Mouse (Mus musculus) A20 (cell line): ENCODE data around the gene Eef2kmt.
"Not testable (repeated sequence)": the region's sequence is repeated elsewhere in the genome, so short reads cannot be mapped to it uniquely, and the experiment has no call there.

Experiments
- DNase-seq: peaks from one replicate; pipeline ENCODE4 v3.0.0-alpha.2; 2011; ENCODE audit warnings: low read depth, low spot score

Gene Eef2kmt

DNA sequence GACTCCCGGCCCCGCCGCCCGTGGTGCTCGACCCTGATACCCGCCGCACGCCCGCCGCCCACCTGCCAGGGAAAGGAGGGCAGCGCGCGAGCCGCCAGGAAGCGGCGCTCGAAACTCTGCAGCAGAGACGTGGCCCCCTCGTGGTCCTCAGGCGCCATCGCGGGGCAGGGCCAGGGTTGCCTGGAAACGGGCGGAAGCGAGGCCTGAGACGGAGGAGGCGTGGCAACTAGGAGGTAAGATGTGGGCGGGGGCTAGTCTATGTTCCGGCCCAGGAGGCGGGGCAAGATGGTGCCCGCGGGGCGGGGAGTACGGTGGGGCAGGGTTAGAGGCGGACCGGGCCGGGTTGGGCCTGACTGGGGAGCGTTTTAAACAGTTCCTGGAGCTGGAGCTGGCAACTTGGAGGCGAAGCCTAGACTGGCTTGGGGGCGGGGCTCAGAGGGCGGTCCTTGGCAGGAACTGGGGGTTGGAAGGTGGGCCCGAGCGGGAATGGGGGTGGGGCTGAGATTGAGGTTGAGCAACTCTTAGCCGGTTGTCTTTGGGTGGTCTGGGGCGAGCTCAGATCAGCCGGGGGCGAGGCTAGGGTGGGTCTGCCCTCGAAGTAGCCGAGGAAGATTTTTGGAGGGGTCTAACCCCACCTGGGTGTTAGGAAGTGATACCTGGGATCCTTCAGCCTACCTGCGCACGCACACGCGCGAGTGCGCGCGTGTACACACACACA, at the start of gene Eef2kmt:
Gene Eef2kmt (minus strand): TSS at position 205 of the 718 bp plus-strand sequence.
- peak; percentile 99 for DNase-seq

DNA sequence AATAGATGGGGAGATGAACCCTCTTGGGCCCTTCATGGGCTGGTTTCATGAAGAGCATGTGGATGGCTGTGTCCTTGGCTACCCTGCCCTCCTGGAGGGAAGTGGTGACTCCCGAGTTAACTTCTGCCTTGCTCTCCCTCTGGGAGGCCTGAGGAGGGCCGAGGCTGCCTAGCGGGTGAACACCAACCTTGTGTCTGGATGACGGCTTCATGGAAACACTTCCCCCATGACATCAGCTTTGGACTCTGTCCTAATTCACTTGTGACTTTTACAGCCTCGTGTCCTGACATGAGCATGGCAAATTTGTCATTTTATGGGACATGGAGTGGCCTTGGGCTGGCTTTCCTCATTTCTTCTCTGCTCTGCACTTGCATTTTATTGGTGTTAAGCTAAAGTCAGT, 39.5 kb upstream of the Eef2kmt start:
- no peak for DNase-seq

DNA sequence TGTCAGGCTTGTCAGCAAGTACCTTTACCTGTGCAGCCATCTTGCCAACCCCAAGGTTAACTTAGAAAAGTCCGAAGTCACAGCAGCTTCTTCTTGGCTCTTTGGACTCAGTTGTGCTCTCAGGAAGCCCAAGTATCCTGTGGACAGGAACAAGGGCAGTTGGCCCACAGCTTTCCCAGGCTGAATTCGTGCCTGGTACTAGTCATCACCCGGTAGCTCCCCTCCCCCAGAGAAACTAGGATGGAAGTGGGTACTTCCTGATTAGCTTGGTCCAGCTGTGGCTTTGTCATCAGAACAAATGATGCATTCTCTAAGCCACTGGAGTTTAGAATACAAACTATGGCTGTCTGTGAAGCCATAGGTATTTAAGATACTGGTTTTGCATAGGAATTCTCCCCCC, 29.6 kb upstream of the Eef2kmt start:
- no peak for DNase-seq

DNA sequence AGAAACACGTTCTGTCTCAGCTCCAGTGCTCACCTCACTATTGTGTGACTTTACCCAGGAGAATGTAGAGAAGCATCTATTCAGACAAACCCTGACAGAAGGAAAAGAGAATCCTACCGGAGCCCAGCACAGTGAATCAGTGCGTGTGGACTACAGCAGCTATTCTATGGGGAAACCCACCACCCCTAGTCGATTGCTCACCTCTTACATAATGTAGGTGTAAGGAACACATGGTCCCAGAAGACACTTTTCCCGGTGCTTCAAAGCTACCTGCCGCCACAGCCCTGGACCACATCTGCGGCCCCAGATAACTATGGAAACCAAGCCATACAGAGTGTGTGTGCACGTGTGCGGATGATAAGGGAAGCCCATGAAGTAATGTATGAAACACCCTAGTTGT, 26.9 kb upstream of the Eef2kmt start:
- DNase-seq = no peak

DNA sequence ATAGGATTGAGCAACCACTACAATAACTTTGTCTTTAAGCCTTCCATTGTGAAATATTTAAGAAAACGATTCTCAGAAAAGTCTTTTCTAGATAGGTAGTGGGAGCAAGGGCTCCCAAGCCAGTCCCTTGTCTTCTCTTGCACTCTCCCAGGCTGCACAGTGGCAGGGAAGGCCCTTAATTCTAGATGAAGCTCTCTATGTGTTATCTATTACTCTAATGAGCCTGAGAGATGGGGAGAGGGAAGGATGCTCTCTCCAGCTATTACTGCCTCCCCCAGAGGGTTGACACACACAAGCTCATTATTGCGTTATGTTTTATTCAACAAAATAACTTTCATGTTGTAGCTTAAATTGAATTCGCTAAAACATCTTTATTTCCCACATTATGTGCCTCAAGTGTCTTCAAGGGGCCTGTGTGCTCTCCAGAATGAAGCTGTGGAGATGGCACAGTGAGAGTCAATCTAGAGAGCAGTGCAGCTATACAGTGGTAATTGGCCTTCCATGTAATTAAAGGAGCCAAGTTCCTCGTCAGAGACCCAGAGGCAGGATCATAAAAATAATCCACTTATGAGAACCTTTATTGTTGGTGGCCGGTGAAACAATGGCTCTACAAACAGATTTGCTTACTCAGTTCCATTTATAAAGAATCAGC, 23.9 kb upstream of the Eef2kmt start:
- DNase-seq = no peak

DNA sequence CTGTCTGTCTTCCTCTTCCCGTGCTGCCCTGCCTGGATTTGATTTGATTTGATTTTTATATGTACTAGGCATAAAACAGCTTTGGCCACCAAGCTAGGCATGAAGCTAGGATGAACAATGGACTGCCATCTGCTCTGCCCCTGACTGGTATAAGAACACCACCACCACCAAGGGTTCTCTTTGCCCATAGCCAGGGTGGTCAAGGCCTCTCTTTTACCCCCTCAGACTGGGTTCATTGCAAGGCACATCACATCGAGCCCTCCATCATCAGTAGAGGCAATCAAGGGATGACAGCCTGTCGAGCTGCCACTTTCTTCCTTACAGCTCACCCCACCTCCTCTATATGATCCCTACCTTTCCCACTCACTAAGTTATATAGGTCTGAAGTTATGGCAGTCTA, 16.6 kb upstream of the Eef2kmt start:
- DNase-seq = no peak

DNA sequence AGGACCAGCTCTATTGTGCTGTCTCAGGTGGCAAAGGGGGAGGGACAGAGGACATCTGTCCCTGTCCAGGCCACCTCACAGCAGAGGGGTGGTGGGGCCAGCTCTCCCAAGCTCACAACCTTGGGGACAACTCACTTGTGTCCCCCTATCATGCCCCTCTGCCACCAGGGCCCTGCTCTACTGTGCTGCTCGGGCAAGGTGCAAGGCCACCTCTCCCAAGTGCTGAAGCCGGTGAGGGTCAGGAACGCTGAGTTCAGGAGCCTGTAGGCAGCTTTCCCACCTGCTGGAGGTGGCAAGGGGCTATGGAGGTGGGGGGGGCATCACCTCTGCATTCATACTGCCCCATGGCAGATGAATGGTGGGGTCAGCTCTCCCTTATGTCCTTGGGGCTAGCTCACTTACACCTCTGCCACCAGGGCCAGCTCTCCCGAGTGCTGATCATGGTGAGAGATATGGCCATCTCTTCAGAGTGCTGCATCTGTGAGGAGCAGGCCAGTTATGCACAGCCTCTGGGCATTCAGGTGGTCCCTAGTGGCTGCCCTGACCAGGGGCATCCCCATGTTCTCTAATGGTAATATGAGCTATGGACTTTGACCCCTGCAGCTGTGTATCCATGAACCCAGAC, 15.7 kb upstream of the Eef2kmt start:
- DNase-seq = no peak

DNA sequence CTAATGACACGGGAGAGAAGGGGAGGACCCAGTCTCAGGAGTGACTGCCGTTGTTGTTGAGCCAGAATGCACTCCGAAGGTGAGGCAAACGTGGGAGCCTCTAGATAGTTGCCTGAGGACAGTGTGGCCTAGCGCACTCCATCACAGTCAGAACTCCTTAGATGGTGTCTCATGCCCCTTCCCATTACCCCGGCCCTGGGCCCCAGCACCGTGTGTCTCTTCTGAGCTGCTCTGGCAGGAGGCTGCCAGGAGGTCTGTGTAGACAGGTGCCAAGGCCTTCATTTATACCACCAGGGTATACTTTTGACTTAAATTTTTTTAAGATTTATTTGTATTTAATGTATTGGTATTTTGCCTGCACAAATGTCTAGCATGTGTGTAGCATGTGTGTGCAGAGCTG, 8.1 kb upstream of the Eef2kmt start:
- DNase-seq = no peak

DNA sequence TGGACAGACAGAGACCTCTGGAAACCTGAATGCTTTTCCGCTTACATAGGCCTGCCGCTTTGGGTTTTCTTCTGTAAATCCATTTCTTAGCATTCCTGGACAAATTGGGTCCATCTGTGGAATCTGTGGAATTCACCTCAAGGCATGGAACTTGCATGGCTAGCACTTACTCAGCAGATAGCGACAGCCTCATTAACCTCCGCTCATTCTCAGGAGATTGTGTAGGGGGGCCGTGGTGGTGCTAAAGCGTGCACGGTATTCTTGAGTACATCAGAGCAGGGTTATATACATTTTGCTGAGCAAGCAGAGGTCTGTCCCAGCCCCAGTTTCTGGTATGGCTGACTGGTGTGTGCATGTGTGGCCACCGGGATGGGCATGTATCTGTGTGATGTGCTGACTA, 7.4 kb upstream of the Eef2kmt start:
- DNase-seq = no peak

DNA sequence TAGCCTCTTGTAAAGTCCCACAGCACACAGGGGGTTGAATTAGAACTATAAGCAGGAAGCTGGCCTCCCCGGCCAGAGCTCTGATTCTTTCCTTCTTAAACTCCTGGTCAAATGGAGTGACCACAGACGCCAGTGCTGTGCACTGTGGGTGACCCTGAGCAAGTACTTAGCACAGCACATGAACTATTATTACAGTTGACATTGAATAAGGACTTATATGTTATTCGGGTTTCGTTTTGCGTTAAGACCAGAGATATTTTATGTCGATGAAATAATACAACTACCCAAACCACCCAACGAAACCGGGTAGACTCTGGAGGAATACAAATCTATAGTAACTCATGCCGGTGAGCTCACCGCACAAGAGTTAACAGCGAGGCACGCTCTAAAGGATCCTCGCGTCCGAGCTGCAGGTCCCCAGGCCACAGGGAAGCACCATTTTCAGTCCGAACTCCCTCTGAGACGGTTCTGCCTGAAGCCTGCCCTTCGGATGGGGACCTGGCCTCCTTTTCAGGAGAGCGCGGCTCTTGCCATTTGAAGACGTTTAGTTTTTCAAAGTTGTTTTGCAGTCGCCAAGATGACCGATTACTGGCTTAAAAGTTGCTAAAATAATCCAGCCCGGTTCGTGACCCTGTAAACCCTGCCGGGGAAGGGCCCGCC, 572 bp downstream of the Eef2kmt start:
- DNase-seq = peak; percentile 73

DNA sequence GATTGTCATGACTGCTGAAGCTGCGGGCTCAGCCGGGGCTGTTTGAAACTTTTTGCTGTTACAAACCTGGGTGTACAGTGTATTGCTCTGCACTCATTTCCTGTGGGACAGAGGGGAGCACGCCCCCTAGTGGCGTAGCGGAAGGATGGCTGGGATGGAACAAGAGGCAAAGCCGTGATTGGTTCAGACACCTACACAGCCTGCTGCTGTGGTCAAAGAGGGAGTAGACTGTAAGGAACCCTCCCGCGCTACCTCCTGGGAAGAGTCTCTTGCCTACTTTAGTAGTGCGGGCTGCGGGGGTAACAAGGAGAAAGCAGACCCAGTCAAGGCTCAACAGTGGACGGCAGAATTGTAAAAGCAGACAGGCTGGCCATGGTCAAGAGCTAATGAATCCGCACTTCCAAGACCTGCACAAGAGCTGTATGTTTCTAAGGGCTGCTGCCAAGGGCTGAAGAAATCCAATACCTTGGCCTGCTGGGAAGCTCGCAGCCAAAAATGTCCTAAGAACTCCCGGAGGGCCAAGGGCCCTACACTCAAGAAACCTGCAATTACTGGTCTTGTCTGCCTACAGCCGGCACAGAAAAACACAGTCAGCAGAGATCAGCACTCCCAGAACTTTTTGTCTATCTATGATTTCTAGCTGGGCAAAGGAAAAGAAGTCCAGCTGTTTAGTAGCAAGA, 1.3 kb downstream of the Eef2kmt start:
- peak; percentile 92 for DNase-seq

DNA sequence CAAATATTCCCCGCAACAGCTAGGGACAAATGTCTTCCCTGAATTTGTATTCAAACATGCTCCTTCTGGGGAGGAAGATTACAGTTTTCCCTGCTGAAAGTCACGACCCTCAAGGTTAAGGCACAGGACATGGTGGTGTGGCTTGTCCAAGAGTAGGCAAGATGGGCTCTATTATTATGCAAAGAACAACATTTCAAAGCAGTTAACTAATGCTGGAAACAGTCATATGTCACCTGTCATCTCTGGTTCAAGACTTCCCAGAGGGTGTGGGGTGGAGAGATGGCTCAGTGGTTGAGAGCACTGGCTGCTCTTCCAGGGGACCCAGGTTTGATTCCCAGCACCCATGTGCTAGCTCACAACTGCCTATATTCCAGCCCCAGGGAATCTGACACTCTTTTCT, 3.5 kb downstream of the Eef2kmt start:
- no peak for DNase-seq

DNA sequence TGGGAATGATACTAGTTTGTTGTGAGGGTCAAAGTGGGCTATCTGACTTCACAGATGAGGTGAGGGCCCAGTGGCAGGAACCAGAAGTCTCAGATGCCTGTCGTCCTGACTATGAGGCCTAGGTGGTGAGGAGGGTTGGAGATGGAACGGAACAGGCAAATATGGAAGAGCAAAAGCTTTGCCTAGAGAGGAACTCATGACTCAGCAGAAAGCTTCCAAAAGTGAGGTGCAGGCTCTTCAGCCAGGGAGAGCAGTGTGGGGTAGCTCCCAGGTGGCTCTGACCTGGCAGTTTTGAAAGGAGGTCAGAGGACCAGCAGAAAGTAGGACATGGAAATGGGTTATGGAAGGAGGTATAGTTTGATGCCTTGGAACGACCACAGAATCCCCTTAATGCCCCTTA, 4.9 kb downstream of the Eef2kmt start:
- DNase-seq = no peak

DNA sequence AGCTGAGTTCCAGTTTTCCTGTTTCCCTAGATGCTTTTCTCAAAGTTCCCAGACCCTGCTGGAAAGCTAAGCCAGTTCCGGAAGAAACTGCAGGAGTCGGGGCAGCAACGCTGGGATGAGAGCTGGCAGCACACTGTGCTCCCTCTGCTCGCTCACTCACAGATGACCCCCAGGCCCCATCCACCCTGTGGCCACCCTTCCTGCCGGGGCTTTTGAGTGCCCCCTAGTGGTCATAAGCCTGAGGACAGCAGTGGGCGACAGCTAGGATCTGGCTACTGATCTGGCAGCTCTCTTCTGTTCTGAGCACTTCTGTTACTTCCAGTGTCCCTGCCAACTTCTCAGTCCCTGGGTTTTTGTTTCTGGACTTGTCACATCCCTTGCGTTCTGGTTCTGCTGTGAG, 11.4 kb downstream of the Eef2kmt start:
- DNase-seq = peak; percentile 69

DNA sequence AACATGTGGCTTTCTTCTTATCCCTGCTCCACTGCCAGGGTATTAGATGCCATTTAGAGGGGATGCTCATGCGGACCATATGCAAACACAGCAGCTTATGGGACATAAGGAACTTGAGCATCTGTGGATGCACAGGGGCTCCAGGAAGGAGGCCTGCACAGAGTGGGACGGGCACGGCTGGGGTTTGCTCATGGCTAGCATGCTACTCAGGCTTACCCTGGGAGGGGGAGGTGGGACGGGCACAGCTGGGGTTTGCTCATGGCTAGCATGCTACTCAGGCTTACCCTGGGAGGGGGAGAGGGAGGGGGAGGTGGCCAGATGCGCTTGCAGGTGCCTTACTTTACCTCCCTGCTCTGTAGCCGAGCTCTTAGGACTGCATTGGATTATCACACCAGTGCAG, 12.9 kb downstream of the Eef2kmt start:
- DNase-seq = no peak

DNA sequence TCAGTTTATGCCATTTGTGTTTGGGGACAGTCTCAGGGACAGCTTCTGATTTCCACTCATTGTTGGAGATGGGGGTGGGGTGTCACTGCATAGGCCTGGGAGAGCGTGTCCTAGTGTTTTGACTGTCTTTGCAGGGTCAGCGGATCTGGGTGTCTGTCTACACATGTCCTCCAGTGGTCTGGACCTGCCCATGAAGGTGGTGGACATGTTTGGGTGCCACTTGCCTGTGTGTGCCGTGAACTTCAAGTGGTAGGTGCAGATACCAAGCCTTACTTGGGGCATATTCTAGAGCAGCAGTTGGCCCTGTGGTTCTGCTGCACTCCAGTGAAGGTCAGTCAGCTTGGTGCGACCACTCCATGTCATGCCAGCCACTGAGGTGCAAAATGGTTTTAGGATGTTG, 13.4 kb downstream of the Eef2kmt start:
- DNase-seq = no peak

DNA sequence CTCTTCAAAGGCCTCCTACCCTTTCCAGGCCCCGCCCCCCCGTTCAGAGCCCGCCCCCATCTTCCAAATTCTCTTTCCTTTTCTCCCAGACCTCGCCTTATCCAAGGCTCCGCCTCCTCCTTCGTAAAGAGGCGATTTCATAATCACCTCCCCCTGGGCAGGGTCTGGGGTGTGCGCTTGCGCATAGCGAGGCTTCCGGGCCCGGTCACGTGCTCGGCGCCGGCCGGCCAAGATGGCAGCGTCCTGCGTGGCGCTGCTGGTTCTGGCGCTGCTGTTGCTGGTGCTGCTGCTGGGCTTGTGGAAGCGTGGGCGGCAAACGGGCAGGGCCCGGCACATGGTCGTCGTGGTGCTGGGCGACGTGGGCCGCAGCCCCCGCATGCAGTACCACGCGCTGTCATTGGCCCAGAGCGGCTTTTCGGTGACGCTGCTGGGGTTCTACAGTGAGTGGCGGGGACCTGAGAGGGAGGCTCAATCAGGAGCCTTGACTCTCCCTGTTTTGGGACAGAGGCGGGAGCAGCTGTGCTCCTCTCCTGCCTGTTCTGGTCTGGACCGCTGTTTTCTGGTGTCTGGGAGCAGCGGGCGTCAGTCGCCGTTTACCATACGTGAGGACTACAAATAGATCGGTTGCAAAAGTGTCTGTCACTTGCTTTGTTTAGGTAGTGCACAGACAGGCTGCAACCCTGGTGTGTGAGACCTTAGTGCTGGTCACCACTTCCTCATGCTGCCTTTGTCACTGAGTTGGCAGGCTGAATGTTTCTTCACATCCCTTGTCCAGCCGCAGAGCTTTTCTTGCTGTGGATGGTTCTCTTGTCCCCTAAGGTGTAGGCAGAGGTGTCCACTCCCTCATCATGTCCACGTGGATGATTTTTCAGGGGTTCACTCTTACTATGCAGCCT, 22.1 kb downstream of the Eef2kmt start, which contains the start of gene Alg1:
Gene Alg1 (plus strand): TSS at position 204 of the 896 bp plus-strand sequence.
- DNase-seq = peak; percentile 92

DNA sequence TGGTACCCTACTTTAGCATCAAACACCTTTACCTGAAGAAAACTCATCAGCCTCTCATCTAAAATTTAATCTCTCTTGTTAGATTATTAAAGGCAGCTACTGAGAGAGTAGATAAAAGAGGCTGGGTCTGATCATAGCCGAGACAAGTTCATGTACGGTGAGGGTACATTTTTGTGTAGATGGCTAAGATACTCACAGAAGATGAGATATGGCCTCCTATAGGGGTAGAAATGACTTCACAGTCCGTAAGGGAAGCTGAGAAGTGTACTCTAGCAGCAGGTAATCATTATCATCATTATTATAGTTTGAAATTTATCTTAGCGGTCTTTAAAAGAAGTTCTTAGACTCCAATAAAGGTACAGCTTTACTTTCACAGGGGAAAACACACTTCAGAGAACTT, 22.8 kb downstream of the Eef2kmt start:
- no peak for DNase-seq

DNA sequence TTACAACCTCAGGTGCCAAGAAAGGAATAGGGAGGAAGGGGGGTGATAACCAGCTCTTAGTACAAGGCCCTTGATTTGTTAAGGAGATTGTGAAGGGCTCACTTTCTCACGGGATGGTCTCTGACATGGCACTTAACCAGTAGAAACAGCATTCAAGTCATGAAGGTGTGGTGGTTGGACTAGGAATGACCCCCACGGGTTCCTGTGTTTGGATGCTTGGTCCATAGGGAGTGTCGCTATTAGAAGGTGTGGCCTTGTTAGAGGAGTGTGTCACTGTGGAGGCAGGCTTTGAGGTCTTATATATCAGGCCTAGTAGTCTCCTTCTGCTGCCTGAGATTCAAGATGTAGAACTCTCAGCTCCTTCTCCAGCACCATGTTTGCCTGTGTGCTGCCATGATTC, 27.7 kb downstream of the Eef2kmt start:
- DNase-seq = not testable (repeated sequence)

DNA sequence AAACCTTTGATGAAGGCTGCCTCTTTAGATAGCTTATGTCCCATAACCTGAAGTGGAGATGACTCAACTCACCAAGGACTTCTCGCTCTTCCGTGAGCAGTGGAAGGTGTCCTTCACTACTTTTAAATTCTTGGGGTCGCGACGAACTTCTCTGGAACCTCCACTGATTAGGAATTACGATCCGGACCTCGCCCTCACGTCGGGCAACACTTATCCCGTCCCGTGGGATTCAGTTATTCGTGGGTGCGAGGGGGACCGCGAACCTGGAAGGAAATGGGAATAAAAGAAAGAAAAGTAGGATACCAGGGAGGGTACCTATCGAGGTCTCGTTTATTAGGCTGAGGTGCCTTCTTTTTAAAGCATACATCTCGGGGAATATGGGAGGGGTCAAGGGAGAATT, 28.3 kb downstream of the Eef2kmt start:
- DNase-seq = not testable (repeated sequence)

DNA sequence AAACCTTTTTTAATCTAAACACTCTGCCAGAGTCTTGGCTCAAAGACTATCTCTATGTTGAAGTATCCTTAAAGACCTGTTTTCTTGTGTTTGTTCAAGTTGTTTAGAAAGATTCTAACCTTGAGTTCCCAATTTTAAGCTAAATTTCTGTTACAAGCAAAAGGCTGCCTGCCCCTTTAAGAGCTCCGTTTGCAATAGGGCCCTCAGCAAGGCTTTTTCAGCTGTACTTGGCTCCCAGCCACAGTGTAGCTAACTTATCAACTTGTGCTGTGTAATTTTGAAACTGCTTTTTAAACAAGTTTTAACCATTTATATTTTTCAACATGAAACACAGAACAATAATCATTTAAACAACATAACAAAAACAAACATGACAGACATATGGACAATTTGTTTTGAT, 29.2 kb downstream of the Eef2kmt start:
- not testable (repeated sequence) for DNase-seq
